Mouse (Mus musculus) spleen, embryonic (tissue): Measurements from ENCODE around the gene Usp31.

Source experiments
- CTCF ChIA-PET: fragments of 350-600 bp; sonication (Branson Sonifier 250); formaldehyde crosslinking; loops from one replicate; lab custom pipeline; 2022; lab: Charles Lee

The Usp31 gene

GRCm38 (mm10) chr7:121658866-121659265 lies 48.2 kb downstream of the Usp31 start:
- CTCF ChIA-PET, result no interaction called here

GRCm38 (mm10) chr7:121654675-121655074 lies 52.4 kb downstream of the Usp31 start:
- CTCF ChIA-PET, result no interaction called here

GRCm38 (mm10) chr7:121652629-121653028 lies 54.4 kb downstream of the Usp31 start:
- CTCF ChIA-PET, result no interaction called here

- CTCF ChIA-PET, result no interaction called here
These were observed 56.3 kb downstream of the Usp31 start for GRCm38 (mm10) chr7:121650724-121651123.

- CTCF ChIA-PET, result interaction anchor here (0.6 to 1.6 kb wide), 3 partner anchors 27 to 1504 kb away, joined by 3 to 5 read pairs (median 4); no protein-coding TSS in a partner anchor
These were observed 65.9 kb downstream of the Usp31 start for GRCm38 (mm10) chr7:121640998-121641762.

GRCm38 (mm10) chr7:121636732-121637131 lies 70.3 kb downstream of the Usp31 start:
- CTCF ChIA-PET, result no interaction called here

- CTCF ChIA-PET, result no interaction called here
These were observed 72.8 kb downstream of the Usp31 start for GRCm38 (mm10) chr7:121634236-121634635.

- CTCF ChIA-PET, result no interaction called here
These were observed 84.1 kb downstream of the Usp31 start for GRCm38 (mm10) chr7:121622835-121623420.

- CTCF ChIA-PET, result no interaction called here
These were observed 84.6 kb downstream of the Usp31 start for GRCm38 (mm10) chr7:121622433-121622832.

GRCm38 (mm10) chr7:121601697-121602096 lies 105.4 kb downstream of the Usp31 start:
- CTCF ChIA-PET, result no interaction called here

GRCm38 (mm10) chr7:121596401-121596800 lies 110.7 kb downstream of the Usp31 start:
- CTCF ChIA-PET, result no interaction called here

GRCm38 (mm10) chr7:121595496-121595895 lies 111.6 kb downstream of the Usp31 start:
- CTCF ChIA-PET, result no interaction called here

- CTCF ChIA-PET, result no interaction called here
These were observed 112.0 kb downstream of the Usp31 start for GRCm38 (mm10) chr7:121595085-121595484.

- CTCF ChIA-PET, result no interaction called here
These were observed 112.4 kb downstream of the Usp31 start for GRCm38 (mm10) chr7:121594623-121595022.
